Mouse (Mus musculus): ENCODE data around the gene Casz1.

- TF ChIP-seq ZC3H11A (IDR thresholded peaks at IDR 0.05; ENCODE audit: borderline replicate concordance, low read depth, low read length) (no peak), ZNF384 (IDR thresholded peaks at IDR 0.05; ENCODE audit: low read depth, low read length) (no peak), HCFC1 (IDR thresholded peaks at IDR 0.05; ENCODE audit: borderline replicate concordance, insufficient read depth, low read length) (no peak), MAFK (IDR thresholded peaks at IDR 0.05; ENCODE audit: insufficient read depth, low read depth, low read length) (no peak)
Observed at GRCm38 (mm10) chr4:148971613-148972242, 167.5 kb downstream of the Casz1 start.

Data from ES-E14 (cell line).